Mouse (Mus musculus): ENCODE data around the gene Ahnak2. TPM values are rescaled to one million over a fixed set of nuclear protein-coding genes. Genes with fewer than 3 reads are reported as not detected.

Ahnak2 gene
- total and polyA plus RNA-seq, 3 experiments, result 3.1 to 27.7 (median 14.6) TPM

DNA sequence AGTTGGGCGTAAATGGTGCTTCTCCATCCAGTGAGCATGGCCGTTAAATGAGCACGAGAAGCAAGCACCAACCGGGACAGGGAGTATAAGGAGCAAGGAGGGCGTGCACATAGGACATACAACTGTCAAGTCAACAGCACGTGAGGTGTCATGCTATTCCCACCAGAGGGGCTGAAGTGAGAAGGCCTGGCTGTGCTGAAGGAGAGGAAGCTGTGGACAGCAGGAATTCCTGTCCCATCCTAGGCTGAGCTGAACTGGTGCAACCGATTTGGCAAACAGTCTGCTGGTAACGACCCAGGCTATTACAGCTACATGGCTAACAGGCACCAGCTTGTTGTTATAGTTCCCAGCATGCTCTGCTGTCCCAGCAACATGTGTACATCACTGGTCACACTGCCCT is 11.4 kb downstream of the Ahnak2 start:
- Histone ChIP-seq H3K4me2 (ENCODE audit: insufficient read depth, low read depth, poor library complexity, severe bottlenecking) (no peak overlapping the region), H3K27ac (ENCODE audit: insufficient read depth, low read depth) (no peak overlapping the region), H3K36me3 (replicated peaks in 1 of 2; ENCODE audit: control insufficient read depth in 1 of 2, insufficient read depth in 1 of 2, low read length in 1 of 2) (peaks cover 33 to 38% of the 10 kb centered on the region in 2 experiments), H3K79me2 (replicated peaks; ENCODE audit: control insufficient read depth, extremely low read depth, insufficient read depth, poor library complexity, severe bottlenecking) (peaks cover 25% of the 10 kb centered on the region), H3K4me3 (replicated peaks in 1 of 3; ENCODE audit: low read depth in 2 of 3, low read length in 2 of 3, poor library complexity in 1 of 3) (no peak overlapping the region), H3K9me3 (replicated peaks; ENCODE audit: low read length) (peaks cover 2% of the 10 kb centered on the region), H3K27me3 (replicated peaks) (no peaks in the 10 kb centered on the region), H3K9ac (ENCODE audit: insufficient read depth, low read depth) (no peak overlapping the region), H3K4me1 (ENCODE audit: control insufficient read depth in 1 of 2, insufficient read depth in 2 of 2) (peaks cover 27 to 50% of the 10 kb centered on the region in 2 experiments)
- no peak for DNase-seq (ENCODE audit: extremely low read depth)
- in situ Hi-C loops (cut with MboI; ENCODE audit: low pct_ligation_motif_present, low pct_unique_long_range_greater_than_20kb, low sequenced_read_pairs) (no loop called here), dilution Hi-C loops (cut with MboI; ENCODE audit: extremely low pct_ligation_motif_present, extremely low pct_unique_long_range_greater_than_20kb, low sequenced_read_pairs) (no loop called here)
- no peak for TF ChIP-seq SIN3A (IDR thresholded peaks at IDR 0.05; ENCODE audit: low read length)
- no peak for TF ChIP-seq TCF12 (IDR thresholded peaks at IDR 0.05; ENCODE audit: low read depth, low read length)
- TF ChIP-seq ZC3H11A (IDR thresholded peaks at IDR 0.05; ENCODE audit: low read depth, low read length), result no peak
- TF ChIP-seq JUN (IDR thresholded peaks at IDR 0.05; ENCODE audit: insufficient read depth, low read depth, low read length), result no peak

DNA sequence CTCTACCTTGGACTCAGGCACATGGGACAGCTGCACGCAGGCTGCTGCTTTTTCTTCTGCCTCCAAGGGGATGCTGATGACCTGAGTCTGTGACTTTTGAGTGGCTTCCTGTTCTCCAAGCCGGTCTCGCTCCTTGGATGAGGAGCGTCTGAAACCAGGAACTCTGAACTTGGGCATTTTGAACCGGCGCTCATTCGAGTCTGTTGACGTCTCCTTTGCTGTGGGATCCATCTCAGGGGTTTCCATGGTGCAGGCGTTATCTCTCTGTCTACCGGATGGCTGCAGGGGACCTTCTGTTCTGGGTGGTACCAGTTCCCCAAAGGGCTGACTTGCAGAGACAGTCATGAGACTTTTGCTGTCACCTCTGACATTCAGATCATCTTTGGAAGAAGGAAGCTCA is 28.0 kb downstream of the Ahnak2 start:
- H3K79me2 ChIP-seq (replicated peaks; ENCODE audit: control insufficient read depth, extremely low read depth, insufficient read depth, poor library complexity, severe bottlenecking), result no peaks in the 10 kb centered on the region
- dilution Hi-C loops (cut with MboI; ENCODE audit: extremely low pct_ligation_motif_present, extremely low pct_unique_long_range_greater_than_20kb, low sequenced_read_pairs), result no loop called here
- in situ Hi-C loops (cut with MboI; ENCODE audit: low pct_ligation_motif_present, low pct_unique_long_range_greater_than_20kb, low sequenced_read_pairs), result no loop called here

DNA sequence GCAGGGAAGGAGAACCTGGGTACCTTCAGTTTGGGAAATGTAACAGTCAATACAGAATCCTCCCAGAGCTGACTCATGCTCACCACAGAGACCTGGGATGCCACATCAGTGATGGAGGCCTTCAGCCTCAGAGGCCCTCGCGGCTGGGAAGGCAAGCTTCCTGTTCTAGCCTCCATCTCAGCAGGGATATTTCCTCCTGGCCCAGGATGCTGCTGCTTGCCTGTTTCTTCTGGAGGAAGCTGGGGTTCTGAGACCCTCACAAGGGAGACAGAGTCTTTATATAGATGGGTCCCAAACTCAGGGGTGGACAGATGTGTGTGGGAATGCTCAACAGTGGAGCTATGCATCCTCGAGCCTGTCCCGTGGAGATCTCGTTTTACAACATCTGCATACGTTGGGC is 28.4 kb downstream of the Ahnak2 start:
- Histone ChIP-seq H3K27ac (ENCODE audit: insufficient read depth, low read depth) (no peak overlapping the region), H3K36me3 (replicated peaks in 1 of 2; ENCODE audit: control insufficient read depth in 1 of 2, insufficient read depth in 1 of 2, low read length in 1 of 2) (peaks cover 19 to 49% of the 10 kb centered on the region in 2 experiments), H3K4me3 (replicated peaks in 1 of 3; ENCODE audit: low read depth in 2 of 3, low read length in 2 of 3, poor library complexity in 1 of 3) (no peak overlapping the region), H3K4me2 (ENCODE audit: insufficient read depth, low read depth, poor library complexity, severe bottlenecking) (no peak overlapping the region), H3K79me2 (replicated peaks; ENCODE audit: control insufficient read depth, extremely low read depth, insufficient read depth, poor library complexity, severe bottlenecking) (no peaks in the 10 kb centered on the region), H3K27me3 (replicated peaks) (no peaks in the 10 kb centered on the region), H3K9ac (ENCODE audit: insufficient read depth, low read depth) (no peak overlapping the region), H3K4me1 (ENCODE audit: control insufficient read depth in 1 of 2, insufficient read depth in 2 of 2) (no peaks in the 10 kb centered on the region), H3K9me3 (replicated peaks; ENCODE audit: low read length) (peaks cover 39% of the 10 kb centered on the region)
- TF ChIP-seq NELFE (IDR thresholded peaks at IDR 0.05; ENCODE audit: low read depth, low read length) (no peak), RAD21 (IDR thresholded peaks at IDR 0.05; ENCODE audit: low read depth, low read length) (no peak), POLR2A (IDR thresholded peaks at IDR 0.05; ENCODE audit: low read depth, low read length) (no peak), JUND (conservative IDR thresholded peaks at IDR 0.05; ENCODE audit: low read depth, low read length) (no peak), ZKSCAN1 (IDR thresholded peaks at IDR 0.05; ENCODE audit: borderline replicate concordance, low read depth, low read length) (no peak), POLR2AphosphoS2 (IDR thresholded peaks at IDR 0.05; ENCODE audit: low read depth, low read length) (no peak), USF2 (conservative IDR thresholded peaks at IDR 0.05; ENCODE audit: low read depth, low read length) (no peak), MEF2A (IDR thresholded peaks at IDR 0.05; ENCODE audit: borderline replicate concordance, low read depth, low read length) (no peak), BHLHE40 (IDR thresholded peaks at IDR 0.05; ENCODE audit: low read depth, low read length) (no peak), CHD1 (IDR thresholded peaks at IDR 0.05; ENCODE audit: low read depth, low read length) (no peak), ZC3H11A (IDR thresholded peaks at IDR 0.05; ENCODE audit: low read depth, low read length) (no peak), SIN3A (IDR thresholded peaks at IDR 0.05; ENCODE audit: low read length) (no peak), TBP (conservative IDR thresholded peaks at IDR 0.05; ENCODE audit: low read depth, low read length) (no peak)
- dilution Hi-C loops (cut with MboI; ENCODE audit: extremely low pct_ligation_motif_present, extremely low pct_unique_long_range_greater_than_20kb, low sequenced_read_pairs) (no loop called here), in situ Hi-C loops (cut with MboI; ENCODE audit: low pct_ligation_motif_present, low pct_unique_long_range_greater_than_20kb, low sequenced_read_pairs) (no loop called here)
- no peak for DNase-seq (ENCODE audit: extremely low read depth)

More for the DNA sequence above, 28.0 kb downstream of the Ahnak2 start:
- no peak for TF ChIP-seq CTCF (conservative IDR thresholded peaks at IDR 0.05 in 1 of 2, IDR thresholded peaks at IDR 0.05 in 1 of 2; ENCODE audit: low read depth in 2 of 2, low read length in 2 of 2)
- no peak for TF ChIP-seq HCFC1 (IDR thresholded peaks at IDR 0.05; ENCODE audit: low read depth, low read length)
- no peak for TF ChIP-seq MYC (IDR thresholded peaks at IDR 0.05; ENCODE audit: low read depth, low read length)
- TF ChIP-seq MAFK (IDR thresholded peaks at IDR 0.05; ENCODE audit: insufficient replicate concordance, low read length), result no peak
- TF ChIP-seq ETS1 (conservative IDR thresholded peaks at IDR 0.05; ENCODE audit: low read depth, low read length), result no peak
- TF ChIP-seq GABPA (IDR thresholded peaks at IDR 0.05; ENCODE audit: insufficient replicate concordance, low read depth, low read length), result no peak
- TF ChIP-seq IRF4 (IDR thresholded peaks at IDR 0.05; ENCODE audit: low read depth, low read length), result no peak
- TF ChIP-seq ELF1 (IDR thresholded peaks at IDR 0.05; ENCODE audit: low read depth, low read length), result no peak
- TF ChIP-seq POLR2AphosphoS2 (IDR thresholded peaks at IDR 0.05; ENCODE audit: low read depth, low read length), result no peak
- TF ChIP-seq ZKSCAN1 (IDR thresholded peaks at IDR 0.05; ENCODE audit: borderline replicate concordance, low read depth, low read length), result no peak
- no peak for TF ChIP-seq MAX (IDR thresholded peaks at IDR 0.05; ENCODE audit: low read length)
- TF ChIP-seq ZC3H11A (IDR thresholded peaks at IDR 0.05; ENCODE audit: low read depth, low read length), result no peak
- no peak for TF ChIP-seq RAD21 (IDR thresholded peaks at IDR 0.05; ENCODE audit: low read depth, low read length)
- no peak for TF ChIP-seq EP300 (IDR thresholded peaks at IDR 0.05; ENCODE audit: low read length)
- TF ChIP-seq USF2 (conservative IDR thresholded peaks at IDR 0.05; ENCODE audit: low read depth, low read length), result no peak
- no peak for TF ChIP-seq JUN (IDR thresholded peaks at IDR 0.05; ENCODE audit: insufficient read depth, low read depth, low read length)
- no peak for TF ChIP-seq ZNF384 (IDR thresholded peaks at IDR 0.05; ENCODE audit: low read depth, low read length)
- no peak for TF ChIP-seq SIN3A (IDR thresholded peaks at IDR 0.05; ENCODE audit: low read length)
- no peak for TF ChIP-seq TBP (conservative IDR thresholded peaks at IDR 0.05; ENCODE audit: low read depth, low read length)
- no peak for TF ChIP-seq CHD2 (IDR thresholded peaks at IDR 0.05; ENCODE audit: low read length)
- DNase-seq (ENCODE audit: extremely low read depth), result no peak
- Histone ChIP-seq H3K9me3 (replicated peaks; ENCODE audit: low read length) (peaks cover 39% of the 10 kb centered on the region), H3K36me3 (replicated peaks in 1 of 2; ENCODE audit: control insufficient read depth in 1 of 2, insufficient read depth in 1 of 2, low read length in 1 of 2) (peaks cover 14 to 44% of the 10 kb centered on the region in 2 experiments), H3K27ac (ENCODE audit: insufficient read depth, low read depth) (no peak overlapping the region), H3K9ac (ENCODE audit: insufficient read depth, low read depth) (no peak overlapping the region), H3K4me1 (ENCODE audit: control insufficient read depth in 1 of 2, insufficient read depth in 2 of 2) (no peaks in the 10 kb centered on the region), H3K4me2 (ENCODE audit: insufficient read depth, low read depth, poor library complexity, severe bottlenecking) (no peak overlapping the region), H3K4me3 (replicated peaks in 1 of 3; ENCODE audit: low read depth in 2 of 3, low read length in 2 of 3, poor library complexity in 1 of 3) (no peak overlapping the region), H3K27me3 (replicated peaks) (no peaks in the 10 kb centered on the region)

Data from CH12.LX (cell line).